15 mouse cellular contexts compared by ENCODE assay signal in the genomic region with DNA sequence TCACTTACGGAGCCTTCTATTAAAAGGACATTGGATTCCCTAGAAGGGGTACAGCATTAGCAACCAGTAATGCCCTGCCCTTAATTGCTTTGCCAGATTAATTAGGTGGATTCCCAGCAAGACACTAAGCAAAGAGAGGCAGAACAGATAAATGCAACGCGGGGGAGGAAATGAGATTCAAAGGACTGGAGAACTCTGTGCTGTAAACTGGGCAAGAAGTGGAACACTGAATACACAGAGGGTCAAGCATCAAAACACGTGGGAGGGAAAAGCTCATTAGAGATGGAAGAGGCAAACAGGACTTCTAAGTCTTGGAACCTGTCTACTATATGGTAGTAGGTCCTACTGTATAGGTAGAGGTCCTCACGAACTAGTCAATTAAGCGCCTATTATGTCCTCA.
"Had no signal": no experiment of that assay in that cellular context is flagged by ENCODE, and none has a peak within 500 bp of the region (broad histone marks: within the 10 kb centered on the region; RNA-seq: fewer than 3 reads in every experiment).

No protein-coding gene starts in this region.

- ATAC-seq: intestine, postnatal 0 days had no signal

- H3K27ac ChIP-seq: layer of hippocampus, adult 2 months; limb, embryonic 13.5 days; liver, embryonic 14.5 days; neural tube, embryonic 12.5 days had no signal

- H3K27me3 ChIP-seq: limb, embryonic 13.5 days; neural tube, embryonic 12.5 days had no signal

- H3K36me3 ChIP-seq: limb, embryonic 13.5 days; neural tube, embryonic 12.5 days had no signal

- H3K9ac ChIP-seq: limb, embryonic 13.5 days; liver, embryonic 14.5 days; neural tube, embryonic 12.5 days had no signal

- H3K9me3 ChIP-seq: limb, embryonic 13.5 days had no signal

- H3K4me2 ChIP-seq: limb, embryonic 13.5 days; neural tube, embryonic 12.5 days had no signal

- H3K4me3 ChIP-seq: layer of hippocampus, adult 2 months; limb, embryonic 13.5 days; neural tube, embryonic 12.5 days had no signal

- DNase-seq: kidney, adult 9 months; kidney, postnatal 4 days; lung, adult 18-20 months; lung, postnatal 36 days; midbrain, embryonic 14.5 days; retina, postnatal 1 day; right cerebral cortex, postnatal 4 days; spleen, adult 18-20 months; thymus, adult 18-20 months; thymus, postnatal 25 days had no signal

- H3K4me1 ChIP-seq: limb, embryonic 13.5 days; neural tube, embryonic 12.5 days had no signal
